Mouse (Mus musculus) forebrain, embryonic 12.5 days (tissue): Measurements from ENCODE around the gene Rnft2. TPM values are rescaled to one million over a fixed set of nuclear protein-coding genes. Genes with fewer than 3 reads are reported as not detected.
A peak's percentile ranks its signal among the peaks of the same experiment; 100 is the strongest.

ENCODE experiments used
- ATAC-seq: fragments of 200-750 bp; cut with Nextera tagmentation; 2 replicates; pipeline ENCODE4 v1.8.0; 2017; ENCODE audit warnings: moderate TSS enrichment; ENCODE audit not compliant: low FRiP score
- H3K27ac ChIP-seq: fragments of 300-500 bp; sonication (generic); 2 replicates; pipeline ENCODE4 v1.5.1; 2016; ENCODE audit warnings: mild to moderate bottlenecking
- H3K27me3 ChIP-seq: fragments of 300-500 bp; sonication (generic); 2 replicates; pipeline ENCODE4 v1.6.1; 2016; ENCODE audit warnings: mild to moderate bottlenecking
- H3K36me3 ChIP-seq: fragments of 300-500 bp; sonication (generic); replicated peaks from 2 replicates; pipeline ENCODE4 v1.6.1; 2016; ENCODE audit warnings: mild to moderate bottlenecking
- H3K4me1 ChIP-seq: fragments of 300-500 bp; sonication (generic); 2 replicates; pipeline ENCODE4 v1.6.1; 2016
- H3K4me2 ChIP-seq: fragments of 300-500 bp; sonication (generic); 2 replicates; pipeline ENCODE4 v1.6.1; 2016; ENCODE audit warnings: mild to moderate bottlenecking, moderate library complexity
- H3K4me3 ChIP-seq: fragments of 300-500 bp; sonication (generic); replicated peaks from 2 replicates; pipeline ENCODE4 v1.5.1; 2016; ENCODE audit warnings: mild to moderate bottlenecking
- H3K9ac ChIP-seq: fragments of 300-500 bp; sonication (generic); 2 replicates; pipeline ENCODE4 v1.6.1; 2016; ENCODE audit warnings: mild to moderate bottlenecking
- H3K9me3 ChIP-seq: fragments of 300-500 bp; sonication (generic); 2 replicates; pipeline ENCODE4 v1.6.1; 2016
- whole genome bisulfite sequencing: fragments of 180-500 bp; shearing (Covaris S2); methylation state at CpG from one replicate; pipeline ENCODE4 v1.1.7; 2016; 5-methylcytosine and 5-hydroxymethylcytosine counted together
- polyA plus RNA-seq: library from polyadenylated mRNA; unstranded; fragments of >200 nt; fragmentation: Nextera tagmentation; extraction: Ambion mirVana; gene quantifications from 2 replicates; pipeline ENCODE4 v1.2.1, GENCODE M21; 2016

Rnft2 gene
- polyA plus RNA-seq, 1 experiment from 2014 or later: 11.0 TPM

DNA sequence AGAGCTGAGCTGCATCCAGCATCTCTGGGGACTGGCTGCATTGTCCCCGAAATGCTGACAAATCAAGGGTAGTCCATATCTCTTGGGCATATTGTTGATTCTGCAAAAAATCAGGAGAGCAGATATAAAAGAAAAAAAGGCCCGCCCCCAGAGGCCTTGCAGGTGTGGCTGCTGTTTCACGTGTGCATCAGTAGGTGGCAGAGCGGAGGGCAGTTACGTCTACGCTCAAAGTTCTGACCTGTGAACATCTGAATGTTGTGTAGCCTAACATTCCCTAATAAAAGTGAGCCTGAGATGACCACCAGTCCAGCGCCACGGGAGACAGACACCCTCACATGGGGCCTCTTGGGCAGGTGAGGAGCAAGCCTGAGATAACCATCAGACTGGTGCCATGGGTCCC is 21.4 kb upstream of the Rnft2 start:
- H3K4me1 ChIP-seq: peaks cover 12% of the 10 kb centered on the region; the same call in 1 of the 2 replicates
- no peak for ATAC-seq
- no peaks in the 10 kb centered on the region for H3K9me3 ChIP-seq
- H3K27me3 ChIP-seq: peaks cover 26% of the 10 kb centered on the region
- 41% methylated on average over 8 of the region's 8 CpGs for whole genome bisulfite sequencing
- no peak overlapping the region for H3K27ac ChIP-seq
- no peak overlapping the region for H3K9ac ChIP-seq
- H3K4me3 ChIP-seq: no peak overlapping the region
- H3K36me3 ChIP-seq: peaks cover 19% of the 10 kb centered on the region
- H3K4me2 ChIP-seq: no peak overlapping the region

DNA sequence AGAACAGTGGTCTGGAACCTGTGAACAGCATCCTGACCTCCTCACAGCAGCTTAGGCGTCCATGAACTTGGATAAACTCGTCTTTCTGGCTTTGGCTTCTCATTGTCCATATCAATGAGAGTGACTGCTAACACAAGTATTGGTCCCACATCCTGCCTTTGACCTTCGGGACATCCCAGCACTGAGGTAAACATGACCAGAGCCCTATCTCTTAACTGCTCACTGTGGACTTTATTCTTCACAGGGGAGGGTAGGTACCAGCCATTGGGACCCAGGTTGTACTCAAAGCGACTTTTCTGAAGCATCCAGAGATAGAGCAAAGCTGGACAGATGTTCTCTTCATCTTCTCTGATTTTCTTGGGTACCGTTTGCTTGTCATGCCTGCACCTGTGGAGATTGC is 20.4 kb upstream of the Rnft2 start:
- no peak for ATAC-seq
- H3K27me3 ChIP-seq: peaks cover 21% of the 10 kb centered on the region
- H3K4me3 ChIP-seq: no peak overlapping the region
- H3K9ac ChIP-seq: no peak overlapping the region
- H3K9me3 ChIP-seq: no peaks in the 10 kb centered on the region
- 85% methylated on average over 5 of the region's 5 CpGs for WGBS
- H3K4me1 ChIP-seq: peaks cover 8% of the 10 kb centered on the region; the same call in 1 of the 2 replicates
- no peak overlapping the region for H3K27ac ChIP-seq
- H3K4me2 ChIP-seq: no peak overlapping the region
- H3K36me3 ChIP-seq: peaks cover 29% of the 10 kb centered on the region

DNA sequence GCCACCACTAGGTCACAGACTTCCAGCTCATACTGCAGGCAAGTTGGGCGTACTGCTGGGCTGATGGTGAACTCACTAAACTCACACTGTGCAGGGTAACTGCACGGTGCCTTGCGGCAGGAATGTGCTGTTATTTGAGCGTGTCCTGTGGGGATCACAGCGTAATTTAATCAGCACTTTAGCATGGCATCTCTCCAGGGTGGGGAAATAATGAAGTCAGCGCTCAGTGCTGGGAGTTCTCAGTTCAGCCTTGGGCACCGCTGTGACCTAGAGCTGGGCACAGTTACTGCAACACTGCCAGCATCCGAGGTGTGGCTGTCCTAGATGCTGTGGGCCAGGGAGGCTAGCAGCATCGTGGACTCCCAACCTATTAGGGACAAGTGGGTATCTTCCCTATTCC is 19.4 kb upstream of the Rnft2 start:
- peaks cover 17% of the 10 kb centered on the region for H3K27me3 ChIP-seq
- WGBS: 87% methylated on average over 9 of the region's 9 CpGs
- H3K4me1 ChIP-seq: peaks cover 5% of the 10 kb centered on the region; the same call in 1 of the 2 replicates
- no peak overlapping the region for H3K27ac ChIP-seq
- no peak for ATAC-seq
- no peaks in the 10 kb centered on the region for H3K9me3 ChIP-seq
- no peak overlapping the region for H3K9ac ChIP-seq
- H3K4me3 ChIP-seq: no peak overlapping the region
- no peak overlapping the region for H3K4me2 ChIP-seq
- peaks cover 40% of the 10 kb centered on the region for H3K36me3 ChIP-seq

DNA sequence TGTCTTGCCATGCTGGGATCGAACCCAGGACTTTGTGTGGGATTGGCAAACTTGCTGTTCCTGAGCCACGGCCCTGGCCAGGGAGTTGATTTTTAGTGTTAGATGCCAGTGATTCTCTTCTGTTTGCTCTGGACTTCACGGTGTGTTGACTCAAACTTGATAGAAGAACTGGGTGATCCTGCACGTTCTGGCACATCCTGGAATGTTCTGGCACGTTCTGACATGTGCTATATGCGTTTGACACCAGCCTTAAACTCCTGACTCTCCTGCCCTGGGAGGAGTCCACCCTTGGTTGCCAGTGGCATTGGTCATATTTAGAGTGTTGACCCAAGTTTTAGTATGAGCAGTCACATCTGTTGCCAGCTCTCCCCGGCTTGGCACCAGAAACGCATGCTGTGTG is 17.5 kb upstream of the Rnft2 start:
- no peak overlapping the region for H3K4me2 ChIP-seq
- H3K27me3 ChIP-seq: peaks cover 6% of the 10 kb centered on the region; the same call in 1 of the 2 replicates
- peaks cover 58% of the 10 kb centered on the region for H3K36me3 ChIP-seq
- H3K4me3 ChIP-seq: no peak overlapping the region
- no peak overlapping the region for H3K9ac ChIP-seq
- H3K27ac ChIP-seq: no peak overlapping the region
- 95% methylated on average over 8 of the region's 8 CpGs for WGBS
- ATAC-seq: no peak
- H3K4me1 ChIP-seq: 0 out of 2 replicates have a peak, but pooled peaks cover 6% of the 10 kb centered on the region
- no peaks in the 10 kb centered on the region for H3K9me3 ChIP-seq

DNA sequence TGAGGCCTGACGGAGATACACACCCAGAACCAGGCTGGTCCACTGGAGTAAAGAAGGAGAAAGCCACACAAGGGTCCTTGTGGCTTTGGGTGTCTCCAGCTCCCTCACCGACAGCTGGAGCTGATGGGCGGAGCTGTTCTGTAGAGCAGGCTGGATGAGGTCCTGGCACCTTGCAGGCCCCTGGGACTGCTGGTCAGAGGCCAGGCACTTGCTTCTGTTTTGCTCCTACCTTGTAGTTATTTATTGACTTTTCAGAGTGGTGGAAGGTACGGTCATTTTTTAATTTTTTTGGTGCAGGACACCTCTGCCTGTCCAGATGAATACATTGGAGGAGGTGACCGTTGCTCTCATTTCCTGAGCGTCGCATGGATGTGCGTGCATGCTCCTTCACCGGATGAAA is 16.3 kb upstream of the Rnft2 start:
- WGBS: 97% methylated on average over 9 of the region's 9 CpGs

DNA sequence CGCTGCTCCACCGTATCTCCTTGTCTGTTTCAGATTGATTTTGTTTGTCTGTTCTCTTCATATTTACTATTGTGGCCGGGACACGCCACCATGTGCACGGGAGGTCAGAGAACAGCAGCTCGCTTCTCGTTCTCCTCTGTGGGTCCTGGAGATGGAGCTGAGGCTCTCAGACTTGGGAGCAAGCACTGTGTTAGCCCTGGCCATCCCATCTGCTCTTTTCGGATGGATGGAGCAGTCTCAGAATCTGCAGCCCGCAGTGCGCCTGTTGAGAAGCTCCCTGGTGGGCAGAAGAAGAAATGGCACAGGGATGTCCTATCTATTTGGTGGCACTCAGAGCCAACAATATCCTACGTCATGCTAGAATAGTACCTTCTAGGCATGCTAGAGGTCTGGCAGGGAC is 15.7 kb upstream of the Rnft2 start:
- H3K9ac ChIP-seq: no peak overlapping the region
- peaks cover 75% of the 10 kb centered on the region for H3K36me3 ChIP-seq
- no peak overlapping the region for H3K27ac ChIP-seq
- H3K4me3 ChIP-seq: no peak overlapping the region
- no peak for ATAC-seq
- no peak overlapping the region for H3K4me2 ChIP-seq
- no peaks in the 10 kb centered on the region for H3K9me3 ChIP-seq
- H3K27me3 ChIP-seq: no peaks in the 10 kb centered on the region
- 93% methylated on average over 11 of the region's 11 CpGs for WGBS
- 0 out of 2 replicates have a peak, but pooled peaks cover 6% of the 10 kb centered on the region for H3K4me1 ChIP-seq

More for the DNA sequence above, 16.3 kb upstream of the Rnft2 start:
- H3K9ac ChIP-seq: no peak overlapping the region
- H3K4me1 ChIP-seq: 0 out of 2 replicates have a peak, but pooled peaks cover 6% of the 10 kb centered on the region
- no peak overlapping the region for H3K27ac ChIP-seq
- H3K4me2 ChIP-seq: no peak overlapping the region
- no peaks in the 10 kb centered on the region for H3K9me3 ChIP-seq
- H3K36me3 ChIP-seq: peaks cover 70% of the 10 kb centered on the region
- no peak overlapping the region for H3K4me3 ChIP-seq
- ATAC-seq: no peak
- H3K27me3 ChIP-seq: no peaks in the 10 kb centered on the region

DNA sequence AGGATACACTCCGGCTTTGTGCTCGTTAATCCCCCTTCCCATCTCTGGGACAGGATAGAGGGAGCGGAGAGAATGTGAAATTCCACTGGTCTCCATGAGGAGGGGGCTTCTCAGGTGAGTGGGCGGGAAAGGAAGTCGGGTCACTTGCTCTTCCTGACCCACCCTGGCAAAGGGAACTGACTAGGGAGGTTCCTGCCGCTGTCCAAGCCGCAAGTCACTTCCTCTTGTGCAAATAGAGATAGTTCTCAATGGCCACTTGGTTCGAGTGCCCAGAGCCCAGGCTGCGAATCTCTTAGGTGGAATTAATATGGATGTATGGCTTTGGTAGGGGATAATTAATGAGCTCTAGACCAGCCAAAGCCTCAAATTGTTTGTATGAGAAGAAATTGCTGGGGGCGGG is 15.1 kb upstream of the Rnft2 start:
- WGBS: 88% methylated on average over 10 of the region's 10 CpGs
- ATAC-seq: no peak
- peaks cover 75% of the 10 kb centered on the region for H3K36me3 ChIP-seq

DNA sequence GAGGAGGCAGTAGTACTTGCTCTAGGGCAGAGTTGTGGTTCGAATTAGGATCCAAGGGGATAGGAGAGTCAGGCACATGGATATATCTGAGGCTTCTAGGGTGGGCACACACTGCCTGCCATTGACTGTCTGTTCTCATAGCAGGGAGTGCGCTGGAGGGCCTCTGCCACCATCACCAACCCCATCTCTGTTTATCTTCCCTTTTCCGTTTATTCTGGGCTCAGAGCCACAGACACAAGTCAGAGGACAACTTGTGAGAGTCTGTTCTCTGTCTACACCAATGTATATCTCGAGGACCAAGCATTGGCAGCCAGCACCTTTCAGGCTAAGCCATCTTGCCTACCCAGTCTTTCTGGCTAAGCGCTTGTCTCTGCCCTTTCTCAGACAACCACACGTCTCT is 14.7 kb upstream of the Rnft2 start:
- Histone ChIP-seq H3K4me1 (0 out of 2 replicates have a peak, but pooled peaks cover 6% of the 10 kb centered on the region), H3K36me3 (peaks cover 75% of the 10 kb centered on the region), H3K27ac (no peak overlapping the region), H3K9ac (no peak overlapping the region), H3K4me2 (no peak overlapping the region), H3K27me3 (no peaks in the 10 kb centered on the region), H3K4me3 (no peak overlapping the region), H3K9me3 (no peaks in the 10 kb centered on the region)
- ATAC-seq: no peak
- WGBS: 86% methylated on average over 6 of the region's 6 CpGs

More for the DNA sequence above, 15.1 kb upstream of the Rnft2 start:
- no peaks in the 10 kb centered on the region for H3K27me3 ChIP-seq
- no peak overlapping the region for H3K9ac ChIP-seq
- H3K4me2 ChIP-seq: no peak overlapping the region
- H3K9me3 ChIP-seq: no peaks in the 10 kb centered on the region
- H3K4me1 ChIP-seq: 0 out of 2 replicates have a peak, but pooled peaks cover 6% of the 10 kb centered on the region
- no peak overlapping the region for H3K27ac ChIP-seq
- H3K4me3 ChIP-seq: no peak overlapping the region

DNA sequence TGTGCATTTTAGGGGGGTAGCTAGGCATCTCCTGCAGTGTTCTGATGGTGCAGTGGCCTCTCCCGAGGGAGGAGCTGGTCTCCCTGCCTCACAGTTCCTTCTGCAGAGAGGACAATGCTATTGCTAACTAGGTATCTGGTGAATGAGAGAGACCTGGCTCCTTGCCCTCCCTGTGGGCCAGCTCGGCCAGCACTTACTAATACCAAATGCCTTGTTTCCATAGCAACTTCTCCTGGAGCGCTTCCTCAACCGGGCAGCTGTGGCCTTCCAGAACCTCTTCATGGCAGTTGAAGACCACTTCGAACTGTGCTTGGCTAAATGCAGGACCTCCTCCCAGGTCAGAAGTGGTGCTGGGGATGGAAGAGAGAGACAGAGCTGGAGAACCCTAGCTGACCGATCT is 14.2 kb upstream of the Rnft2 start:
- no peaks in the 10 kb centered on the region for H3K27me3 ChIP-seq
- no peaks in the 10 kb centered on the region for H3K9me3 ChIP-seq
- no peak overlapping the region for H3K4me2 ChIP-seq
- WGBS: 76% methylated on average over 6 of the region's 6 CpGs
- H3K4me3 ChIP-seq: no peak overlapping the region
- ATAC-seq: no peak
- no peak overlapping the region for H3K9ac ChIP-seq
- peaks cover 75% of the 10 kb centered on the region for H3K36me3 ChIP-seq
- 0 out of 2 replicates have a peak overlapping the region, but pooled peaks have one; percentile 6 for H3K27ac ChIP-seq
- 0 out of 2 replicates have a peak, but pooled peaks cover 6% of the 10 kb centered on the region for H3K4me1 ChIP-seq

DNA sequence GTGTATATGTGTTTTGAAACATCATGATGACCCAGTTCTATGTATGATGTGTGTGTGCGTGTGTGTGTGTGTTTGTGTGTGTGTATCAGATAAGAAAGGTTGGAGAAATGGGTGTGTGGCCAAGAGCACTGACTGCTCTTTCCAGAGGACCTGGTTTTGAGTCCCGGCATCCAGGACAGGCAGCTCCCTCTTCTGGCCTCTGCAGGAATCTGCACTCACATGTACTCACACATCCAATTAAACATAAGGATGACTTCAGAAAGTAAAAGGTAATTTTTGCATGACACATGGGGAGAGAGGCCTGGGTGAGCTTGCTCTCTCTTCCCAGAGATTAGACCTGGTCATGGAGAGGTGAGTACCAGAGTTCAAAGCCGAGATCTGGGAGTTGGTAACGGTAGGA is 12.1 kb upstream of the Rnft2 start:
- H3K4me1 ChIP-seq: 0 out of 2 replicates have a peak, but pooled peaks cover 6% of the 10 kb centered on the region
- H3K4me2 ChIP-seq: no peak overlapping the region
- H3K9me3 ChIP-seq: no peaks in the 10 kb centered on the region
- no peak overlapping the region for H3K4me3 ChIP-seq
- H3K27me3 ChIP-seq: no peaks in the 10 kb centered on the region
- WGBS: 96% methylated on average over 4 of the region's 4 CpGs
- peaks cover 62% of the 10 kb centered on the region for H3K36me3 ChIP-seq
- H3K27ac ChIP-seq: no peak overlapping the region
- no peak overlapping the region for H3K9ac ChIP-seq
- no peak for ATAC-seq

DNA sequence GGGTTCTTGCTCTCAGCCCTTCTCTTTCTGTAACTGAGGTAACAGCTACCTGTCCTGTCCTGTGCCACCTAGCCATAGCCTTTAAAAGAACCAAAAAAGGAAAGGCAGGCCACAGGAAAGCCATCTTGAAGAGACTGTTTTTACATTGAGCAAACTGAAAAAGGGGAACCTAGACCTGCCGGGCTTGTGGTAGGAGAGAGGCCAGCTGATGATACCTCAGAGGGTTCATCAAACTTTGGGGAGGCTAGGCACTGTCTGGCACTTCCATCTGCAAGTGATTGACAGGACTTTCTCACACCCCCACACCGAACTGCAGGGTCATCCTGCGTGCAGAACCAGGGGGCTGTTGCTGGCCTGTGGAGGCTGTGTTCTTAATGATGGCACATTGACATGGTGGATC is 8.6 kb upstream of the Rnft2 start:
- Histone ChIP-seq H3K36me3 (peaks cover 42% of the 10 kb centered on the region), H3K9ac (no peak overlapping the region), H3K27ac (no peak overlapping the region), H3K4me1 (no peaks in the 10 kb centered on the region), H3K4me3 (no peak overlapping the region), H3K27me3 (no peaks in the 10 kb centered on the region), H3K9me3 (no peaks in the 10 kb centered on the region), H3K4me2 (no peak overlapping the region)
- ATAC-seq: no peak
- WGBS: 89% methylated on average over 3 of the region's 3 CpGs

DNA sequence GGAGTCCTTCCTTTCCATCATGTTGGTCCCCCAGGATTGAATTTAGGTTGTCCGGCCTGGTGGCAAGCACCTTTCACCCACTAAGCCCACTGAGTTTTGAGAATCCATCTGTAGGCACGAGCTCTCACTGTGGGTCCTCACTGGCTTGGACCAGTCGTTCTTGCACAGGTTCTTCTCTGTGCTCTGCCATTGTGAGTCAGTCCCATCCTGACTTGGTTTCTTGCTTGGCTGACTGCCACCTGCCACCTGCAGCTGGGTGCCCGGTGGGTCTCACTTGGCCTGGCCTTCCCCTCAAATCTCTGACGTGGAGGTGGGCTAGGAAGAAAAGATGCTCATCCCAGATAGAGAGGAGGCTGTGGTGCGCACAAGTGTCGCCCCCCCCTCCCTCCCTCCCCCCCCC is 6.1 kb upstream of the Rnft2 start:
- no peak overlapping the region for H3K4me3 ChIP-seq

DNA sequence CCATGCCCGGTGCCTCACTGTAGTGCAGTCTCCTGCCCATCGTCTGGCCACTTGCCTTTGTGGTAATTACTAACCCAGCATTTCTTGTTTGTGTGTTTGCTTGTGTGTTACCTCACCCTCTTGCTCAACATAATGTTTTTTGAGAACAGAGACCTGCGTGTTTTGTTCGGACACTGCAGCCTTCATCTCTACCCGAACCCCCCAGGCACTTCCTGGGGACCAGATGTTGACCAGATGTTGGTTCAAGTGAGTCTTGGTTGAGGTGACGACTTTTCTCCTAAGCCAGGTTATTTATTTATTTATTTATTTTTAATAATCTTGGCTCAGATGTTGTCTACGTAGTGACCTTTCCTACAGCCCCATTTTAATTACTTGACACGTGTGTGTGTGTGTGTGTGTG is 2.5 kb upstream of the Rnft2 start:
- H3K4me3 ChIP-seq: no peak overlapping the region
- peaks cover 26% of the 10 kb centered on the region for H3K4me1 ChIP-seq
- peaks cover 24% of the 10 kb centered on the region for H3K36me3 ChIP-seq
- no peaks in the 10 kb centered on the region for H3K9me3 ChIP-seq
- no peak overlapping the region for H3K9ac ChIP-seq
- 90% methylated on average over 8 of the region's 8 CpGs for WGBS
- no peak for ATAC-seq
- no peak overlapping the region for H3K4me2 ChIP-seq
- H3K27ac ChIP-seq: no peak overlapping the region
- H3K27me3 ChIP-seq: no peaks in the 10 kb centered on the region

More for the DNA sequence above, 6.1 kb upstream of the Rnft2 start:
- no peak overlapping the region for H3K4me2 ChIP-seq
- peaks cover 14% of the 10 kb centered on the region for H3K4me1 ChIP-seq
- H3K27me3 ChIP-seq: no peaks in the 10 kb centered on the region
- no peak overlapping the region for H3K9ac ChIP-seq
- H3K27ac ChIP-seq: no peak overlapping the region
- 89% methylated on average over 6 of the region's 7 CpGs for WGBS
- no peak for ATAC-seq
- H3K9me3 ChIP-seq: no peaks in the 10 kb centered on the region
- peaks cover 24% of the 10 kb centered on the region for H3K36me3 ChIP-seq
